Mouse (Mus musculus) telencephalon, adult 2 months (tissue): ENCODE data around the gene Col11a2.
A peak's percentile ranks its signal among the peaks of the same experiment; 100 is the strongest.

ENCODE experiments used
- DNase-seq: peaks from one replicate; pipeline ENCODE4 v3.0.0-alpha.2; 2011; ENCODE audit warnings: low read depth, low spot score

Col11a2 gene

GRCm38 (mm10) chr17:34057224-34057623 is 18.0 kb downstream of the Col11a2 start:
- DNase-seq, result no peak

- DNase-seq, result no peak
These were observed 29.6 kb downstream of the Col11a2 start for GRCm38 (mm10) chr17:34068864-34069263.

GRCm38 (mm10) chr17:34072091-34072490 is 32.9 kb downstream of the Col11a2 start:
- no peak for DNase-seq

GRCm38 (mm10) chr17:34075271-34075670 is 36.0 kb downstream of the Col11a2 start:
- DNase-seq, result peak; percentile 21

- DNase-seq, result peak; percentile 39
These were observed 38.3 kb downstream of the Col11a2 start for GRCm38 (mm10) chr17:34077549-34077948.

- DNase-seq, result no peak
These were observed 38.9 kb downstream of the Col11a2 start for GRCm38 (mm10) chr17:34078148-34078547.

DNA sequence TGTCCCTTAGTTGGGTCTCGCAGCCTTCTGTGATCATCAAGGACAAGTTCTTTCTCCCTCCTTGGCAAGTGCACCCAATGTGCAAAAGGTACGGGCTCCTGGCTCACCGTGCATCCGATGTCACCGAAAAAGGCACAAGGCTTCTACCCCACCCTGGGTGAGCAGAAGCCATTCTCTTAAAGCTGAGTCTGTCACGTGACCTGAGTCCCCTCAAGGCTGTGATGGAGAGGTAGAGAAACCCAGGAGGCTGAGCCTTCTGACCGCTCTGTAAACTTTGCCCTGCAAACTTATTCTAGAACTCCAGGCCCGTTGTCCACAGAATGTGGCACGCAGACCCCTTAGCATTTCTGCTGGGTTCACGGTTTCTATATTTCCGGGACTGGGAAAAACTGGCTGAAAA is 39.8 kb downstream of the Col11a2 start:
- DNase-seq, result no peak

GRCm38 (mm10) chr17:34079621-34080020 is 40.4 kb downstream of the Col11a2 start:
- DNase-seq, result peak; percentile 75

DNA sequence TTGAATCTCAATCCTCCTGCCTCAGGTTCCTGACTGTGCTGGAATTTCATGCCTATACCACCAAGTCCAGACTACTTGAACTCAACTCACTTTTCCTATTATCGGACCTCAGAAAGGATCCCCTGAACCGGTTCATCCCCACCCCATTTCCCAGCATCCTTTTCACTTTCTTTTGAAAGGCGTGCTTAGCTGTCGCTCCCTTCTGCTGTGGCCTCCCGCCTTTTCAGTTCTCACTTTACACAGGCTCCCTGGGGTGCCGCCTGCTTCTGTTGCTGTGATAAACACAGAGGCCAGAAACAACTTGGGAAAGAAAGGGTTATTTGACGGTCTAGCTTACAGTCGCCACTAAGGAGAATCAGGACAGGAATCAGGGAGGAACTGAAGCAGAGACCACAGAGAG is 43.9 kb downstream of the Col11a2 start:
- DNase-seq, result no peak

GRCm38 (mm10) chr17:34087386-34087785 is 48.1 kb downstream of the Col11a2 start:
- no peak for DNase-seq

DNA sequence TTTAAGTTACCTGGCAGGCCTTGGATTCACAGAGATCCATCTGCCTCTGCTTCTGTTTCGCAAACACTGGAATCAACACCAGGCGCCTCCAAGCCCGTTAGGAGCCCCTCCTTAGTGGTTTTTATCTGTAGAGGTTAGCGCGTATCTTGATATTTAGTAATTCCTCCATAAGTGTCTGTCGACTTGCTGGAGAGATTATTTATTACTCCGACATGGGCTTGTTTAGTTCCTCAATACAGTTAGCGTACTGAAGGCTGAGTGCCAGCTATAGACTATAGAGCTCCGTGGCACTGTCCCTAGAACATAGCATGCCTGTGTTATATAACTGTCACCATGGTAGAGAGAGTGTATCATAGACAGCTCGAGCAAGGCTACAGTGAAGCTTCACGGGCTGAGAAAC is 48.9 kb downstream of the Col11a2 start:
- DNase-seq, result no peak

GRCm38 (mm10) chr17:34090923-34091322 is 51.7 kb downstream of the Col11a2 start:
- no peak for DNase-seq

DNA sequence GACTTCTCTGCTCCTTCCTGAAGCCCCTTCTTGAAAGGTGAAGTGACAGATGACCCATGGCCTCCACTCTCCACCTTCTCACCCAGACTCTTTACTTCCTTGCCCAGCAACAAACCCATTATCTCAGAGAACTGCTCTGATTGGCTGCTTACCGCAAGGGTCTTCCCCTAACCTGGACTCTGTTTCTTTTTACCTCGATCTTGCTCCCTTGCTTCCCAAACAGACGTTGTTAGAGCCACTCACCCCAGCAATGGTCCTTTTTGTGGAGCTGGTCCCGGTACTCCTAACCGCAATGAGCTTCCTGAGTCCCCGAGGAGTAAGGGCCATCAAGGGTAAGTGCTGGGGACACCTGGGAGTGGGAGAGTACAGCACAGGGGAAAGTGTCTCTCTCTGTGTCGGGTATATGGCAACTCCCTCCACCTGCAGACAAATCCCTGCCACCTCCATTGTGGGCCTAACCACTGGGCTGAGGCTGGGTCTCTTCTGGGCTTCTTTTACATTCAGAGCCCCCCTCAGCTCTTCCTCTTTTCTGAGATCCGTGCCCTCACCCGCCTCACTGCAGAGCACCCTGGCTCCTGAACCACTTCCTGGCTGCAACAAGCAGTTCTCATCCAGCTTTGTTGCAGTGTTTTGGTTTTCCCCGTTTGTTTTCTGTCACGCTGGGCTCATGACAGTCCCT is 53.1 kb downstream of the Col11a2 start, which contains the start of gene H2-Oa:
TSS of gene H2-Oa (plus strand) at position 144 of the 679 bp plus-strand sequence.
- DNase-seq, result no peak

GRCm38 (mm10) chr17:34093199-34093874 is 54.1 kb downstream of the Col11a2 start:
- DNase-seq, result no peak

DNA sequence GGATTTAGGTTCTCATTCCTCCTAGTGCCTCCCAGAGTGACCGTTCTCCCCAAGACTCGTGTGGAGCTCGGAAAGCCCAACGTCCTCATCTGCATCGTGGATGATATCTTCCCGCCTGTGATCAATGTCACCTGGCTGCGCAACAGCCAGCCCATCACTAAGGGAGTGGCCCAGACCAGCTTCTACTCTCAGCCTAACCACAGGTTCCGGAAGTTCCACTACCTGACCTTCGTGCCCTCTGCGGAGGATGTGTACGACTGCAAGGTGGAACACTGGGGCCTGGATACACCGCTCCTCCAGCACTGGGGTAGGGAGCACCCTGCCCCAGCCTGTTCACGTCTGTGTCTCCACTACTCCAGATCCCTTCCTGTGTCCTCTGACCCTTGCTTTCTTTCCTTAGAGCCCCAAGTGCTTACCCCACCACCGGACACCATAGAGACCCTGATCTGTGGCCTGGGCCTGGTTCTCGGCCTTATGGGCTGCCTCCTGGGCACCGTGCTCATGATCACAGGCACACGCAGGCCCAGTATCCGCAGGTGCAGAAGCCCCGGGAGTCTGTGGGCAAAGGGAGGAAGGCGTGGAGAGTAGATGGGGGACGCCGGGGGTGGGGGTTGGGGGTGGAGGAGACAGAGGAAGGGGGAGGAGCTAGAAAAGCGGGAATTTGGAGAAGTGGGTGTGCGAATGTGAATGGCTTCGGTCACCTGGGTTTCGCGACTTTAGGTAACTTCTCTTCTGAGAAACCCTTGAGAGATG is 55.2 kb downstream of the Col11a2 start:
- DNase-seq, result no peak

- DNase-seq, result no peak
These were observed 57.3 kb downstream of the Col11a2 start for GRCm38 (mm10) chr17:34096497-34097010.

DNA sequence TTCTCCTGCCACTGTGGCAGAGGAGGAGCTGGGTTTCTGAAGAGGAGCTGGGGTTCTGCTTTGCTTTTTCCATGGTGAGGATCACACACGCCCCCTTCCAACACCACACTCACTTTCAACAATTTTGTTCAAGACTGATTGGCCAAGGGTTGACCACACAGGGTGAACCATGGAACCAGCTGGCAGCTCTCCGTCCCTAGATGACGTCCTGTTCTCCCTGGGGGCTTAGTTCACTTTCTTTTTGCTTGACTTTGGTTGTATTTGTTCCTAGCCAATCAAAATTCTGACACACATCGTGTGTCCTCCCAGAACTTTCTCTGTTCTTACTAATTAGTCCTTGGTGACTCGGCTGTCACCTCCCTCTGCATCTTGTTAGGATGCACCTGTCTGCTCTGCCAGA is 58.0 kb downstream of the Col11a2 start:
- no peak for DNase-seq

- DNase-seq, result no peak
These were observed 59.7 kb downstream of the Col11a2 start for GRCm38 (mm10) chr17:34098709-34099479.

DNA sequence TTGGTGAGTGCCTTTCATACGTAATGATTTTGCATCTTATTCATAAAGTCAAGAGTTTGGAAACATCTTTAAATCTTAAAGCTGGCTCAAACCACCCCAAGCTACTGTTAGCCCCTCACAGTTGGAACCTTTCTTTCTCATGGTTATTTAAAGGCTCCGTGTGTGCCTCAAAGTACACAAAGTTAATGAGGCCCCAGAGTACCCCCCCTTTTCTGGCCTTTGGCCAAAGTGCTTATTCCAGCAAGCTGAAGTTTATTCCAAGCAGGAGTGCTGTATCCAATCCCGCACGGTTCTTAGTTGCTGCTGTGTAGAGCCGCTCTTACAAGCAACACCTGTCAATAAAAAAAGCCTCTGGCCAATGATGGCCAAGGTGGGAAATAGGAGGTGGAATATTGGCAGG is 60.3 kb downstream of the Col11a2 start:
- no peak for DNase-seq

- DNase-seq, result no peak
These were observed 61.9 kb downstream of the Col11a2 start for GRCm38 (mm10) chr17:34101185-34101584.

- peak; percentile 63 for DNase-seq
These were observed 62.4 kb downstream of the Col11a2 start for GRCm38 (mm10) chr17:34101604-34102032.
